8 mouse cellular contexts compared by ENCODE assay signal in the genomic region with DNA sequence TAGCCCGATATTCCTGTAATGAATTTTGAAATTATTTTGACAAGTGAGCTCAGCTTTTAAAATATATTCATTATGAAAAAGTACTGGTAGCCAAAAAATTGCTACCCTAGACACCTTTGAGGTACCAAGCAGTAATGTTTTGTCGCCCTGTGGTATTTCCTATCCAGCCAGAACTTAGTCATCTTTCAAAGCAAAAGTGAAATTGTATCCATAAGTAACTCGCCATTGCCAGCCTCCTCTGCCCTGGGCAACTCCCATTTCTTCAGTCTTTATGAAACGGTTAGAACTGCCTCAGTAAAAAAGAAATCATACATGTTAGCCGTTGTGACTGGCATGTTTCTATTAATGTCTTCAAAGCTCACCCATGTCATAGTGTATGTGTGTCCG. TPM values are rescaled to one million over a fixed set of nuclear protein-coding genes. Genes with fewer than 3 reads are reported as not detected.
DNase-seq lines count a peak whose midpoint lies in the region; ATAC-seq and TF ChIP-seq lines count a peak whose summit lies in the region.

No protein-coding gene starts in this region.

- ATAC-seq in lung, embryonic 15.5 days (ENCODE audit: borderline replicate concordance, extremely low read depth, low FRiP score, low TSS enrichment): no peak
- peak; percentile 79 for ATAC-seq in inflammation-experienced regulatory T-cells, adult 6 months

- H3K27me3 ChIP-seq in lung, embryonic 15.5 days: no peaks in the 10 kb centered on the region
- H3K27me3 ChIP-seq in embryonic facial prominence, embryonic 10.5 days (replicated peaks; ENCODE audit: low read depth, poor library complexity, severe bottlenecking): no peaks in the 10 kb centered on the region
- H3K27me3 ChIP-seq in myocyte (ENCODE audit: control insufficient read depth, insufficient read depth, insufficient read length): no peaks in the 10 kb centered on the region

- 0 out of 2 replicates have a peak overlapping the region, but pooled peaks have one; percentile 84 for H3K9ac ChIP-seq in lung, embryonic 15.5 days

- H3ac ChIP-seq in myocyte (ENCODE audit: control insufficient read depth, insufficient read length): no peak overlapping the region

- no peaks in the 10 kb centered on the region for H3K9me3 ChIP-seq in lung, embryonic 15.5 days
- no peaks in the 10 kb centered on the region; the same call in 1 of the 2 replicates for H3K9me3 ChIP-seq in embryonic facial prominence, embryonic 10.5 days

- no peak overlapping the region for H3K27ac ChIP-seq in lung, embryonic 15.5 days
- H3K27ac ChIP-seq in embryonic facial prominence, embryonic 10.5 days (replicated peaks): no peak overlapping the region

- DNase-seq in lung, postnatal 14 days: no peak
- no peak for DNase-seq in embryonic facial prominence, embryonic 10.5 days (ENCODE audit: low spot score)
- DNase-seq in urinary bladder, adult 18-20 months (ENCODE audit: low spot score in 2 of 2): no peak
- no peak for DNase-seq in thymus, postnatal 25 days
- DNase-seq in thymus, postnatal 4 days: no peak

- peak overlapping the region; percentile 75 for H3K4me2 ChIP-seq in lung, embryonic 15.5 days
- H3K4me2 ChIP-seq in myocyte (ENCODE audit: low read depth): peak overlapping the region; percentile 93

- no peaks in the 10 kb centered on the region; the same call in 1 of the 2 replicates for H3K36me3 ChIP-seq in lung, embryonic 15.5 days
- peaks cover 12% of the 10 kb centered on the region for H3K36me3 ChIP-seq in embryonic facial prominence, embryonic 10.5 days (replicated peaks)
- no peaks in the 10 kb centered on the region for H3K36me3 ChIP-seq in myocyte (ENCODE audit: control insufficient read depth, insufficient read depth)

- peaks cover 10% of the 10 kb centered on the region; the same call in 1 of the 2 replicates for H3K4me1 ChIP-seq in lung, embryonic 15.5 days
- peaks cover 11% of the 10 kb centered on the region for H3K4me1 ChIP-seq in embryonic facial prominence, embryonic 10.5 days

- WGBS in lung, embryonic 15.5 days: 54% methylated on average over 6 of the region's 6 CpGs
- 77% methylated on average over 6 of the region's 6 CpGs for WGBS in embryonic facial prominence, embryonic 10.5 days

- H3K79me2 ChIP-seq in myocyte (ENCODE audit: control insufficient read depth, insufficient read depth): peaks cover 26% of the 10 kb centered on the region

- peak overlapping the region; percentile 99 for H3K4me3 ChIP-seq in lung, embryonic 15.5 days
- H3K4me3 ChIP-seq in embryonic facial prominence, embryonic 10.5 days: peak overlapping the region; percentile 78
- H3K4me3 ChIP-seq in myocyte: peak overlapping the region; percentile 88

- TF ChIP-seq POLR2A in myocyte (IDR thresholded peaks at IDR 0.05; ENCODE audit: insufficient read length, low read depth): no peak

TF ChIP-seq in myocyte, 11 proteins besides CTCF, POLR2A, EP300 and RAD21:
- TF ChIP-seq TCF3 (IDR thresholded peaks at IDR 0.05; ENCODE audit: insufficient read length, low read depth) (no peak), SRF (IDR thresholded peaks at IDR 0.05; ENCODE audit: control insufficient read depth, insufficient read length, low read depth) (no peak), E2F4 (IDR thresholded peaks at IDR 0.05; ENCODE audit: insufficient read depth) (no peak), MYOD1 (IDR thresholded peaks at IDR 0.05; ENCODE audit: control insufficient read depth in 1 of 3, insufficient read length in 2 of 3, low read depth in 2 of 3) (no peak), REST (IDR thresholded peaks at IDR 0.05; ENCODE audit: insufficient read depth, insufficient read length) (no peak), CEBPB (IDR thresholded peaks at IDR 0.05; ENCODE audit: insufficient read depth, poor library complexity, severe bottlenecking) (no peak), MYOG (IDR thresholded peaks at IDR 0.05; ENCODE audit: control insufficient read depth in 1 of 3, insufficient read depth in 1 of 3, insufficient read length in 2 of 3, low read depth in 2 of 3) (no peak), USF1 (IDR thresholded peaks at IDR 0.05; ENCODE audit: low read depth) (no peak), MAX (IDR thresholded peaks at IDR 0.05; ENCODE audit: low read depth) (no peak)

RNA-seq across cellular contexts. Expression of gene Irak3, which starts 7.6 kb away (rescaled TPM):
- 0.64 and 0.67 TPM in 2 replicates for polyA plus RNA-seq in lung, embryonic 15.5 days (2015; fragmentation: Nextera tagmentation; extraction: Ambion mirVana)
- 0.72 and 0.96 TPM in 2 replicates for polyA plus RNA-seq in embryonic facial prominence, embryonic 10.5 days (2016; fragmentation: Nextera tagmentation; extraction: Ambion mirVana)
- 1 to 10 TPM in 1 of 3 experiments, under 1 TPM in 2; 0.54 to 2.1 (median 0.65) TPM for polyA plus RNA-seq in inflammation-experienced regulatory T-cells, adult 6 months (2017; shearing (Covaris generic))
- 0.26 TPM for polyA plus RNA-seq in myocyte (2012; fragmentation: generic; extraction: Trizol)

RNA-seq across cellular contexts. Expression of gene Tmbim4, which starts 8.1 kb away (rescaled TPM):
- 89.7 and 96.4 TPM in 2 replicates for polyA plus RNA-seq in lung, embryonic 15.5 days (2015; fragmentation: Nextera tagmentation; extraction: Ambion mirVana)
- 82.2 and 82.4 TPM in 2 replicates for polyA plus RNA-seq in embryonic facial prominence, embryonic 10.5 days (2016; fragmentation: Nextera tagmentation; extraction: Ambion mirVana)
- polyA plus RNA-seq in inflammation-experienced regulatory T-cells, adult 6 months (2017; shearing (Covaris generic)): 100 to 1,000 TPM; 122 to 164 (median 132) TPM
- polyA plus RNA-seq in myocyte (2012; fragmentation: generic; extraction: Trizol): 229 TPM

RNA-seq across cellular contexts. Expression of gene Llph, which starts 17.3 kb away (rescaled TPM):
- polyA plus RNA-seq in lung, embryonic 15.5 days (2015; fragmentation: Nextera tagmentation; extraction: Ambion mirVana): 42.8 and 46.6 TPM in 2 replicates
- 68.1 and 70.4 TPM in 2 replicates for polyA plus RNA-seq in embryonic facial prominence, embryonic 10.5 days (2016; fragmentation: Nextera tagmentation; extraction: Ambion mirVana)
- 10 to 100 TPM; 69.8 to 87.7 (median 80.8) TPM for polyA plus RNA-seq in inflammation-experienced regulatory T-cells, adult 6 months (2017; shearing (Covaris generic))
- 28.3 TPM for polyA plus RNA-seq in myocyte (2012; fragmentation: generic; extraction: Trizol)
